Mouse (Mus musculus) MEL (cell line): ENCODE data around the gene Cisd1.

Experiments used
- BHLHE40 ChIP-seq: IDR thresholded peaks from 2 replicates; pipeline ENCODE4 v1.6.1; 2012; ENCODE audit warnings: low read depth, mild to moderate bottlenecking, inconsistent platforms, low read length, improper control_type of control experiment, borderline replicate concordance
- CTCF ChIP-seq, 3 experiments: IDR thresholded peaks in 2 of 3; conservative IDR thresholded peaks in 1 of 3; 2 replicates each; pipeline ENCODE4 v1.5.1; 2011 to 2012; ENCODE audit warnings: low read length in 3 of 3, low read depth in 2 of 3, mild to moderate bottlenecking in 2 of 3, improper control_type of control experiment in 1 of 3, inconsistent platforms in 1 of 3, mixed read lengths in 1 of 3, moderate library complexity in 1 of 3; ENCODE audit not compliant: control insufficient read depth in 1 of 3, insufficient read depth in 1 of 3, poor library complexity in 1 of 3, severe bottlenecking in 1 of 3
- EP300 ChIP-seq, 2 experiments: IDR thresholded peaks; 2 replicates each; pipeline ENCODE4 v1.6.1; 2011; ENCODE audit warnings: improper control_type of control experiment in 2 of 2, low read length in 2 of 2, low read depth in 1 of 2, mild to moderate bottlenecking in 1 of 2
- HCFC1 ChIP-seq: IDR thresholded peaks from 2 replicates; pipeline ENCODE4 v1.6.1; 2012; ENCODE audit warnings: low read depth, mild to moderate bottlenecking, inconsistent platforms, low read length, improper control_type of control experiment, moderate library complexity
- KAT2A ChIP-seq: conservative IDR thresholded peaks from 2 replicates; pipeline ENCODE4 v1.6.1; 2012; ENCODE audit warnings: low read depth, low read length, improper control_type of control experiment, inconsistent platforms
- MAFK ChIP-seq: IDR thresholded peaks from 2 replicates; pipeline ENCODE4 v1.6.1; 2011; ENCODE audit warnings: low read depth, mild to moderate bottlenecking, low read length, improper control_type of control experiment, borderline replicate concordance
- POLR2A ChIP-seq, 2 experiments: IDR thresholded peaks; 2 replicates each; pipeline ENCODE4 v1.6.1; 2011 to 2012; ENCODE audit warnings: low read length in 2 of 2, mild to moderate bottlenecking in 2 of 2, control low read depth in 1 of 2, improper control_type of control experiment in 1 of 2, low read depth in 1 of 2, moderate library complexity in 1 of 2; ENCODE audit not compliant: control insufficient read depth in 1 of 2, insufficient read depth in 1 of 2, poor library complexity in 1 of 2
- RAD21 ChIP-seq: IDR thresholded peaks from 2 replicates; pipeline ENCODE4 v1.6.1; 2011; ENCODE audit warnings: mild to moderate bottlenecking, low read depth, low read length, improper control_type of control experiment
- SIN3A ChIP-seq: IDR thresholded peaks from 2 replicates; pipeline ENCODE4 v1.6.1; 2012; ENCODE audit warnings: low read length, improper control_type of control experiment, inconsistent platforms
- SMC3 ChIP-seq: IDR thresholded peaks from 2 replicates; pipeline ENCODE4 v1.6.1; 2011; ENCODE audit warnings: low read depth, low read length, improper control_type of control experiment
- TBP ChIP-seq: IDR thresholded peaks from 2 replicates; pipeline ENCODE4 v1.8.0; 2011; ENCODE audit warnings: low read depth, low read length, improper control_type of control experiment
- USF1 ChIP-seq: IDR thresholded peaks from 2 replicates; pipeline ENCODE4 v1.6.1; 2014; ENCODE audit warnings: low read depth, mild to moderate bottlenecking, inconsistent platforms, low read length, improper control_type of control experiment, moderate library complexity
- ZMIZ1 ChIP-seq: IDR thresholded peaks from 2 replicates; pipeline ENCODE4 v1.6.1; 2012; ENCODE audit warnings: low read depth, mild to moderate bottlenecking, inconsistent platforms, low read length, improper control_type of control experiment, moderate library complexity
- ZNF384 ChIP-seq: IDR thresholded peaks from 2 replicates; pipeline ENCODE4 v1.6.1; 2012; ENCODE audit warnings: low read depth, mild to moderate bottlenecking, inconsistent platforms, low read length, improper control_type of control experiment

- no peak for TF ChIP-seq ZNF384
- TF ChIP-seq USF1: no peak
- TF ChIP-seq EP300 (IDR thresholded peaks at IDR 0.05; ENCODE audit: low read depth in 1 of 2, low read length in 2 of 2): no peak
- no peak for TF ChIP-seq SMC3
- no peak for TF ChIP-seq POLR2A (IDR thresholded peaks at IDR 0.05; ENCODE audit: control insufficient read depth in 1 of 2, insufficient read depth in 1 of 2, low read depth in 1 of 2, low read length in 2 of 2, poor library complexity in 1 of 2)
- TF ChIP-seq CTCF (IDR thresholded peaks at IDR 0.05 in 2 of 3, conservative IDR thresholded peaks at IDR 0.05 in 1 of 3; ENCODE audit: control insufficient read depth in 1 of 3, insufficient read depth in 1 of 3, low read depth in 2 of 3, low read length in 3 of 3, poor library complexity in 1 of 3, severe bottlenecking in 1 of 3): no peak
- no peak for TF ChIP-seq TBP
- no peak for TF ChIP-seq HCFC1
- no peak for TF ChIP-seq MAFK
- TF ChIP-seq ZMIZ1: no peak
- TF ChIP-seq RAD21: no peak
- TF ChIP-seq BHLHE40: no peak
- no peak for TF ChIP-seq KAT2A
- TF ChIP-seq SIN3A: no peak
Measured at GRCm38 (mm10) chr10:71369466-71369865, 24.7 kb upstream of the Cisd1 start.
